Mouse (Mus musculus) limb, embryonic 14.5 days (tissue): Measurements from ENCODE around the gene Myo1g. TPM values are rescaled to one million over a fixed set of nuclear protein-coding genes. Genes with fewer than 3 reads are reported as not detected.
A peak's percentile ranks its signal among the peaks of the same experiment; 100 is the strongest.

ENCODE experiments used
- ATAC-seq: fragments of 200-750 bp; cut with Nextera tagmentation; 2 replicates; pipeline ENCODE4 v1.8.0; 2017; ENCODE audit warnings: low read depth, moderate number of reproducible peaks, moderate TSS enrichment; ENCODE audit not compliant: low FRiP score
- DNase-seq: peaks from one replicate; pipeline ENCODE4 v3.0.0-alpha.2; 2015; ENCODE audit warnings: low spot score
- H3K27ac ChIP-seq: fragments of 300-500 bp; sonication (generic); replicated peaks from 2 replicates; pipeline ENCODE4 v1.5.1; 2014; ENCODE audit warnings: low read depth, mild to moderate bottlenecking, low read length, moderate library complexity, mixed read lengths
- H3K27me3 ChIP-seq: fragments of 300-500 bp; sonication (generic); 2 replicates; pipeline ENCODE4 v1.6.1; 2014; ENCODE audit warnings: low read length, mixed read lengths; ENCODE audit not compliant: control insufficient read depth, insufficient read depth
- H3K36me3 ChIP-seq: fragments of 300-500 bp; sonication (generic); 2 replicates; pipeline ENCODE4 v1.6.1; 2014; ENCODE audit warnings: mild to moderate bottlenecking, low read length, moderate library complexity, mixed read lengths; ENCODE audit not compliant: control insufficient read depth, insufficient read depth
- H3K4me1 ChIP-seq: fragments of 300-500 bp; sonication (generic); 2 replicates; pipeline ENCODE4 v1.6.1; 2014; ENCODE audit warnings: antibody characterized with exemption, low read length, mixed read lengths; ENCODE audit not compliant: control insufficient read depth, insufficient read depth
- H3K4me2 ChIP-seq: fragments of 300-500 bp; sonication (generic); replicated peaks from 2 replicates; pipeline ENCODE4 v1.6.1; 2014; ENCODE audit warnings: low read depth, mild to moderate bottlenecking, low read length, moderate library complexity; ENCODE audit not compliant: severe bottlenecking
- H3K4me3 ChIP-seq: fragments of 300-500 bp; sonication (generic); replicated peaks from 2 replicates; pipeline ENCODE4 v1.5.1; 2014; ENCODE audit warnings: low read length
- H3K9ac ChIP-seq: fragments of 300-500 bp; sonication (generic); 2 replicates; pipeline ENCODE4 v1.6.1; 2014; ENCODE audit warnings: mild to moderate bottlenecking, low read depth, low read length, moderate library complexity; ENCODE audit not compliant: severe bottlenecking
- H3K9me3 ChIP-seq: fragments of 300-500 bp; sonication (generic); 2 replicates; pipeline ENCODE4 v1.6.1; 2016; ENCODE audit warnings: low read length; ENCODE audit not compliant: control insufficient read depth
- POLR2A ChIP-seq: fragments of 200-500 bp; IDR thresholded peaks from 2 replicates; pipeline ENCODE4 v1.8.0; 2012; ENCODE audit warnings: inconsistent platforms, mild to moderate bottlenecking, moderate library complexity, borderline replicate concordance; ENCODE audit not compliant: insufficient read depth, insufficient read length; ENCODE audit errors: extremely low read depth
- WGBS: fragments of 180-500 bp; shearing (Covaris S2); extraction: QIAGEN DNeasy Blood & Tissue Kit; methylation state at CpG from one replicate; pipeline ENCODE4 v1.1.7; 2014; 5-methylcytosine and 5-hydroxymethylcytosine counted together
- polyA plus RNA-seq, 2 experiments: library from polyadenylated mRNA; depleted of rRNA in 1 of 2; stranded (reverse) in 1 of 2; unstranded in 1 of 2; fragments of >200 nt; fragmentation: Nextera tagmentation in 1 of 2; extraction: Ambion mirVana in 1 of 2; gene quantifications; 2 replicates each; pipeline versions ENCODE4 v1.2.1 to v1.2.3; 2012 to 2014

The Myo1g gene
- polyA plus RNA-seq, 2 experiments = 3.2 to 3.9 TPM

DNA sequence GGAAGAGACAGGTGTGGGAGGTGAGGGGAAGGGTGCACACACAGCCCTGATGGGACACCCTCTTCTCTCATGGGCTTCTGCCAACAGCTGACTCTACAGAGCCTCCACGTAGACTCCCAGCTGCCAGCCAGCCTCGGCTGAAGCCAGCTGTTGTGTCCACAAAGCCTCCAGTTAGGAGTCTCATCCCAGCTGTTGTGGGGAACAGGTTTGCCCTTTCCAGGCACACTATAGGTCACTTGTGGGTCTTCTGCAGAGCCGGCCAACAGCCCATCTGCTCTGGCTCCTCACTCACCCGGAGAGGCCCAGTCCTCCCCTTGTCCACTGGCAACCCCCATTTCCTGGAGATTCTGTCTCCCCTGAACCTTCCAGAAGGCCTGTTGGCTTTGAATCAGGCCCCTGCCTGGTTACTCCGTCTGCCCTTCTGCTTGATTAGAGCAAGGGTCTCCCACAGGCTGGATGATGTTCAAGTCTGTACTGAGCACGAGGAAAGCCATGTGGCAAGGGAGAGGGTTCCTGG is 39.0 kb downstream of the Myo1g start:
- ATAC-seq = peak; percentile 78
- 70% methylated on average over 6 of the region's 6 CpGs for WGBS
- H3K27me3 ChIP-seq = no peaks in the 10 kb centered on the region
- DNase-seq = peak; percentile 61
- H3K36me3 ChIP-seq = no peaks in the 10 kb centered on the region
- no peak for TF ChIP-seq POLR2A
- H3K4me3 ChIP-seq = no peak overlapping the region
- H3K4me1 ChIP-seq = no peaks in the 10 kb centered on the region
- H3K9me3 ChIP-seq = no peaks in the 10 kb centered on the region
- H3K27ac ChIP-seq = no peak overlapping the region
- no peak overlapping the region for H3K4me2 ChIP-seq
- H3K9ac ChIP-seq = no peak overlapping the region

- H3K27me3 ChIP-seq = no peaks in the 10 kb centered on the region
- no peaks in the 10 kb centered on the region for H3K4me1 ChIP-seq
- DNase-seq = peak; percentile 40
- no peaks in the 10 kb centered on the region for H3K9me3 ChIP-seq
- no peaks in the 10 kb centered on the region for H3K36me3 ChIP-seq
- no peak overlapping the region for H3K4me2 ChIP-seq
- H3K4me3 ChIP-seq = no peak overlapping the region
- no peak for TF ChIP-seq POLR2A
- 75% methylated on average over 13 of the region's 13 CpGs for WGBS
- no peak overlapping the region for H3K27ac ChIP-seq
- peak; percentile 38; the same call in 1 of the 2 replicates for ATAC-seq
- H3K9ac ChIP-seq = no peak overlapping the region
These were observed 39.9 kb downstream of the Myo1g start for GRCm38 (mm10) chr11:6480681-6481405.

DNA sequence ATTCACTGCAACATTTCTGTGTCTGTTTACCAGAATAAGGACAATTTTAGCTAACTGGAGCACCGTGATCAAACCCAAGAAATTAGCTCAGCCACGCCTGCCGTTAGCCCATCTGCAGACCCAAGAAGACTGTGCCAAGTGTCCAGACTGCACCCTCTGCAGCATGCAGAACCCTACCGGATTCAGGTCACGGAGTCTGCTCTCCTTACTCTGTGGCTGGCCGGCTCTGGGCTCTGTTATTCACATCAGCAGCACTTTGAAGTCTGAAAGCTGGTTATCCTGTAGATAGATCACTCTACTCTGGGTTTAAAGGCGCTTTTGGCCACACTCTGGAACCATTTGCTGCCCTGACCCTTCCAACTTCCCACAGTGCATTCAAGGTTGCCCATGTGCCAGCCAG is 40.6 kb downstream of the Myo1g start:
- H3K4me1 ChIP-seq = no peaks in the 10 kb centered on the region
- no peaks in the 10 kb centered on the region for H3K9me3 ChIP-seq
- H3K27ac ChIP-seq = no peak overlapping the region
- ATAC-seq (no peak), DNase-seq (no peak)
- TF ChIP-seq POLR2A = no peak
- H3K4me3 ChIP-seq = no peak overlapping the region
- no peaks in the 10 kb centered on the region for H3K27me3 ChIP-seq
- no peak overlapping the region for H3K9ac ChIP-seq
- no peaks in the 10 kb centered on the region for H3K36me3 ChIP-seq
- 69% methylated on average over 7 of the region's 7 CpGs for WGBS
- no peak overlapping the region for H3K4me2 ChIP-seq

DNA sequence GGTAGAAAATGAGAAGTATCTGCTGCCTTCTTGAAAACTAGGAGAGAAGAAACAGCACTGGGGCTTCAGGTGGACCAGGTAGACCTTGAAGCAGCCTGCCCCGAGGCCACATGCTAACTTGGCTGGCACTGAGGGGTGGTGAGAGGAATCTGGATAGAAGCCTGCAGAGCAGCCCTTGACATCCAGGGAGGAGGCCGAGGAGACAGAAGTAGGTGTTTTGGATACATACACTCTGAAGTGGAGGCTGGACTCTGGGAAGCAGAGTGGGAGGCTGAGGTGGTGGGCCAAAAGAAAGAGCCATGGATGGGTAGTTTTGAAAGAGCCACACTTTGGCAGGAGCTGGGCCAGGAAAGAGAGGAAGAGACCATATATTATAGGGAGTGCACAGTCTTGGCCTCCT is 41.5 kb downstream of the Myo1g start:
- Histone ChIP-seq H3K27ac (no peak overlapping the region), H3K27me3 (no peaks in the 10 kb centered on the region), H3K4me1 (peaks cover 2% of the 10 kb centered on the region), H3K4me2 (no peak overlapping the region), H3K9ac (no peak overlapping the region), H3K4me3 (no peak overlapping the region), H3K36me3 (peaks cover 2% of the 10 kb centered on the region; the same call in 1 of the 2 replicates), H3K9me3 (no peaks in the 10 kb centered on the region)
- ATAC-seq = no peak
- 85% methylated on average over 2 of the region's 2 CpGs for WGBS
- no peak for DNase-seq
- no peak for TF ChIP-seq POLR2A

DNA sequence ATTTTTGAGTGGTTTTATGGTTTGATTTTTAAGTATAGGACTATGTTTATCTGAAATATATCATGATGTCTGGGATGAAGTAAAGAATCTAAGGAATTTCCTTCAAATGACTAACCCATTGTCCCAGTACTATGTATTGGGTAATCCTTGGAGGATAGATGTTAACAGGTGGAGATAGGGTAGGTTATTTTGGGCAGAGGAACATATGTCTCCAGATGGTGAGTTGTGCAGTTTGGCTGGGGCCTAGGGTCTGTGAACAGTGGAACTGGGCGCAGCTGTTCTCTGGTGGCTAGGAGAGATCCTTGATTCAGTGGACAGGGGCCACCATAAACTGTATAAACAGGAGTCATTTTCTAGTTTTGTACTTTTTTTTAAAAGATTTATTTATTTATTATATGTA is 43.4 kb downstream of the Myo1g start:
- WGBS = 87% methylated on average over 1 of the region's 1 CpGs
- ATAC-seq (peak; percentile 28; the same call in 1 of the 2 replicates), DNase-seq (peak; percentile 60)
- H3K4me1 ChIP-seq = peaks cover 16% of the 10 kb centered on the region
- H3K4me3 ChIP-seq = no peak overlapping the region
- no peak for TF ChIP-seq POLR2A
- H3K9ac ChIP-seq = no peak overlapping the region
- H3K36me3 ChIP-seq = peaks cover 8% of the 10 kb centered on the region; the same call in 1 of the 2 replicates
- H3K27me3 ChIP-seq = no peaks in the 10 kb centered on the region
- no peak overlapping the region for H3K27ac ChIP-seq
- H3K9me3 ChIP-seq = no peaks in the 10 kb centered on the region
- H3K4me2 ChIP-seq = no peak overlapping the region
